Comparison of ENCODE assay signal across 8 mouse cellular contexts in genomic region chr2:152686806-152687267, GRCm38 (mm10). TPM values are rescaled to one million over a fixed set of nuclear protein-coding genes. Genes with fewer than 3 reads are reported as not detected.
DNase-seq lines count a peak whose midpoint lies in the region; ATAC-seq and TF ChIP-seq lines count a peak whose summit lies in the region.

Mcts2 (plus strand) TSS chr2:152687035.

- no peaks in the 10 kb centered on the region for H3K4me1 ChIP-seq in ES-Bruce4 (ENCODE audit: control insufficient read depth, insufficient read depth, low read length)
- H3K4me1 ChIP-seq in forebrain, embryonic 11.5 days (replicated peaks; ENCODE audit: control insufficient read depth, insufficient read depth, low read length): no peaks in the 10 kb centered on the region
- H3K4me1 ChIP-seq in heart, embryonic 15.5 days (replicated peaks): peaks cover 13% of the 10 kb centered on the region; the same call in 1 of the 2 replicates
- peaks cover 0 to 5% of the 10 kb centered on the region in 2 experiments; a peak in 1 of 4 replicates for H3K4me1 ChIP-seq in liver, embryonic 14.5 days (replicated peaks; ENCODE audit: control insufficient read depth in 2 of 2, insufficient read depth in 2 of 2, low read length in 1 of 2)
- H3K4me1 ChIP-seq in olfactory bulb, adult 2 months (ENCODE audit: control insufficient read depth, insufficient read depth, low read length): no peaks in the 10 kb centered on the region

- DNase-seq in c-Kit-positive CD71-negative TER-119-negative erythroid progenitor cells, embryonic 14.5 days (ENCODE audit: low read depth): peak; percentile 69
- peak; percentile 94 for DNase-seq in forebrain, embryonic 11.5 days (ENCODE audit: low spot score)
- peak; percentile 95 to 96 for DNase-seq in kidney, postnatal 36 days
- peak; percentile 88 to 93 (median 89) for DNase-seq in liver, embryonic 14.5 days (ENCODE audit: low read depth in 3 of 3, low spot score in 3 of 3)
- peak; percentile 92 for DNase-seq in urinary bladder, postnatal 14 days (ENCODE audit: low spot score)

- no peaks in the 10 kb centered on the region for H3K27me3 ChIP-seq in ES-Bruce4 (ENCODE audit: control insufficient read depth, insufficient read depth, low read length, poor library complexity, severe bottlenecking)
- no peaks in the 10 kb centered on the region for H3K27me3 ChIP-seq in forebrain, embryonic 11.5 days (ENCODE audit: control insufficient read depth, insufficient read depth, low read length)
- no peaks in the 10 kb centered on the region for H3K27me3 ChIP-seq in heart, embryonic 15.5 days
- no peaks in the 10 kb centered on the region for H3K27me3 ChIP-seq in liver, embryonic 14.5 days (ENCODE audit: control insufficient read depth, insufficient read depth, low read length)

- peak within 1 kb of the TSS; percentile 91 for H3K4me3 ChIP-seq in ES-Bruce4 (ENCODE audit: low read depth, low read length)
- H3K4me3 ChIP-seq in forebrain, embryonic 11.5 days (ENCODE audit: low read depth, low read length): peak within 1 kb of the TSS; percentile 35
- H3K4me3 ChIP-seq in heart, embryonic 15.5 days: peak within 1 kb of the TSS; percentile 52
- peak within 1 kb of the TSS; percentile 61 to 64 for H3K4me3 ChIP-seq in liver, embryonic 14.5 days (ENCODE audit: insufficient read depth in 1 of 2, low read depth in 2 of 2, low read length in 2 of 2)
- H3K4me3 ChIP-seq in olfactory bulb, adult 2 months (ENCODE audit: insufficient read depth, low read depth, low read length): peak within 1 kb of the TSS; percentile 53

- peaks cover 28% of the 10 kb centered on the region for H3K9me3 ChIP-seq in ES-Bruce4 (replicated peaks; ENCODE audit: control insufficient read depth, insufficient read depth, low read length, poor library complexity, severe bottlenecking)
- no peaks in the 10 kb centered on the region for H3K9me3 ChIP-seq in forebrain, embryonic 11.5 days (ENCODE audit: control insufficient read depth, low read length)
- no peaks in the 10 kb centered on the region for H3K9me3 ChIP-seq in heart, embryonic 15.5 days (replicated peaks)
- H3K9me3 ChIP-seq in liver, embryonic 14.5 days (ENCODE audit: control insufficient read depth, low read length): no peaks in the 10 kb centered on the region

- WGBS in forebrain, embryonic 11.5 days: 50% methylated on average over 45 of the region's 45 CpGs
- 43% methylated on average over 45 of the region's 45 CpGs for WGBS in heart, embryonic 15.5 days
- WGBS in liver, embryonic 14.5 days (ENCODE audit: insufficient replicate concordance): 43% methylated on average over 45 of the region's 45 CpGs
- 53% methylated on average over 45 of the region's 45 CpGs for WGBS in olfactory bulb, adult 2 months

- H3K36me3 ChIP-seq in ES-Bruce4 (ENCODE audit: control insufficient read depth, insufficient read depth, low read length, poor library complexity, severe bottlenecking): peaks cover 56% of the 10 kb centered on the region
- H3K36me3 ChIP-seq in forebrain, embryonic 11.5 days (ENCODE audit: control insufficient read depth, insufficient read depth, low read length): peaks cover 37% of the 10 kb centered on the region
- peaks cover 82% of the 10 kb centered on the region for H3K36me3 ChIP-seq in heart, embryonic 15.5 days
- H3K36me3 ChIP-seq in liver, embryonic 14.5 days (replicated peaks; ENCODE audit: control insufficient read depth, insufficient read depth, low read depth): peaks cover 30% of the 10 kb centered on the region

- peak within 1 kb of the TSS; percentile 49 for H3K9ac ChIP-seq in ES-Bruce4 (ENCODE audit: low read depth, poor library complexity, severe bottlenecking)
- H3K9ac ChIP-seq in forebrain, embryonic 11.5 days (ENCODE audit: low read length): peak within 1 kb of the TSS; percentile 43; the same call in 1 of the 2 replicates
- peak within 1 kb of the TSS; percentile 34 for H3K9ac ChIP-seq in heart, embryonic 15.5 days
- peak within 1 kb of the TSS; percentile 54 for H3K9ac ChIP-seq in liver, embryonic 14.5 days (replicated peaks)

- TF ChIP-seq EP300 in ES-Bruce4 (IDR thresholded peaks at IDR 0.05; ENCODE audit: insufficient read depth, low read depth, low read length): no peak
- TF ChIP-seq EP300 in liver, embryonic 14.5 days (IDR thresholded peaks at IDR 0.05; ENCODE audit: low read depth): peak; percentile 40; the same call in 1 of the 2 replicates

- H3K4me2 ChIP-seq in forebrain, embryonic 11.5 days (ENCODE audit: low read depth, low read length, severe bottlenecking): peak within 1 kb of the TSS; percentile 63
- H3K4me2 ChIP-seq in heart, embryonic 15.5 days: peak within 1 kb of the TSS; percentile 62
- H3K4me2 ChIP-seq in liver, embryonic 14.5 days (ENCODE audit: low read depth): peak within 1 kb of the TSS; percentile 74

- ATAC-seq in forebrain, embryonic 11.5 days (replicated peaks; ENCODE audit: low FRiP score): peak; percentile 97
- peak; percentile 90 for ATAC-seq in heart, embryonic 15.5 days (replicated peaks; ENCODE audit: insufficient number of reproducible peaks, insufficient read depth, low FRiP score, low read depth)
- peak; percentile 97 for ATAC-seq in liver, embryonic 14.5 days (ENCODE audit: insufficient read depth)

- TF ChIP-seq POLR2A in ES-Bruce4 (IDR thresholded peaks at IDR 0.05; ENCODE audit: insufficient read depth, low read length): no peak
- TF ChIP-seq POLR2A in olfactory bulb, adult 2 months (IDR thresholded peaks at IDR 0.05; ENCODE audit: insufficient read depth, low read depth, low read length): no peak

- TF ChIP-seq CTCF in ES-Bruce4 (IDR thresholded peaks at IDR 0.05; ENCODE audit: low read depth, low read length): no peak
- TF ChIP-seq CTCF in liver, embryonic 14.5 days (IDR thresholded peaks at IDR 0.05; ENCODE audit: low read depth): no peak
- TF ChIP-seq CTCF in olfactory bulb, adult 2 months (IDR thresholded peaks at IDR 0.05; ENCODE audit: insufficient read depth, low read depth, low read length): no peak

- H3K27ac ChIP-seq in ES-Bruce4 (ENCODE audit: insufficient read depth, low read length): peak within 1 kb of the TSS; percentile 45; the same call in 1 of the 2 replicates
- peak within 1 kb of the TSS; percentile 15; the same call in 1 of the 2 replicates for H3K27ac ChIP-seq in forebrain, embryonic 11.5 days (ENCODE audit: low read depth, low read length)
- peak within 1 kb of the TSS; percentile 63 for H3K27ac ChIP-seq in heart, embryonic 15.5 days
- peak within 1 kb of the TSS; percentile 19 for H3K27ac ChIP-seq in liver, embryonic 14.5 days
- peak within 1 kb of the TSS; percentile 42 for H3K27ac ChIP-seq in olfactory bulb, adult 2 months (ENCODE audit: insufficient read depth, low read depth, low read length)

RNA-seq across cellular contexts. Expression of gene Mcts2, which starts in this region (rescaled TPM):
- polyA plus RNA-seq in ES-Bruce4 (2011; ENCODE audit: insufficient read depth, insufficient read length, low read depth, missing spikeins): 31.2 and 31.5 TPM in 2 replicates
- 37.9 and 39.5 TPM in 2 replicates for polyA plus RNA-seq in forebrain, embryonic 11.5 days (2014; fragmentation: Nextera tagmentation; extraction: Ambion mirVana)
- polyA plus RNA-seq in heart, embryonic 15.5 days (2015; fragmentation: Nextera tagmentation; extraction: Ambion mirVana): 18.9 and 20.3 TPM in 2 replicates
- 4.3 and 10.3 TPM in 2 replicates for polyA plus RNA-seq in liver, embryonic 14.5 days (2012; rRNA removed)
- 14.7 and 15.2 TPM in 2 replicates for polyA plus RNA-seq in liver, embryonic 14.5 days (2014; fragmentation: Nextera tagmentation; extraction: Ambion mirVana)
- not detected in 2 replicates for polyA plus RNA-seq in olfactory bulb, adult 2 months (2012; ENCODE audit: insufficient read depth, insufficient read length, low replicate concordance, missing spikeins)

Comparison
In these comparisons a context has a peak if more than half of its experiments do, and no peak if none do; other contexts are left out.
1. Peak in every context shown above with its lines: DNase-seq, ATAC-seq, H3K4me3 ChIP-seq and H3K27ac ChIP-seq.
2. H3K4me3 ChIP-seq: peak in every context shown above with its lines; median percentile 91 in ES-Bruce4; 62 in liver, embryonic 14.5 days; 53 in olfactory bulb, adult 2 months; 52 in heart, embryonic 15.5 days; 35 in forebrain, embryonic 11.5 days.